Mouse (Mus musculus) lung, postnatal 0 days (tissue): ENCODE results near the gene Ndufs7. TPM values are rescaled to one million over a fixed set of nuclear protein-coding genes. Genes with fewer than 3 reads are reported as not detected.
A peak's percentile ranks its signal among the peaks of the same experiment; 100 is the strongest.

Experiments
- ATAC-seq: fragments of 200-750 bp; cut with Nextera tagmentation; 2 replicates; pipeline ENCODE4 v1.8.0; 2017; ENCODE audit warnings: moderate library complexity
- DNase-seq: peaks from one replicate; pipeline ENCODE4 v3.0.0-alpha.2; 2016; ENCODE audit warnings: low spot score
- H3K27ac ChIP-seq: fragments of 300-500 bp; sonication (generic); 2 replicates; pipeline ENCODE4 v1.5.1; 2014; ENCODE audit warnings: antibody characterized with exemption, mild to moderate bottlenecking, low read length, mixed read lengths
- H3K27me3 ChIP-seq: fragments of 300-500 bp; sonication (generic); replicated peaks from 2 replicates; pipeline ENCODE4 v1.6.1; 2014; ENCODE audit warnings: low read length, mixed read lengths; ENCODE audit not compliant: insufficient read depth
- H3K36me3 ChIP-seq: fragments of 300-500 bp; sonication (generic); 2 replicates; pipeline ENCODE4 v1.6.1; 2014; ENCODE audit warnings: low read length, mixed read lengths; ENCODE audit not compliant: insufficient read depth
- H3K4me1 ChIP-seq: fragments of 300-500 bp; sonication (generic); 2 replicates; pipeline ENCODE4 v1.6.1; 2014; ENCODE audit warnings: antibody characterized with exemption, low read depth, low read length, mixed read lengths; ENCODE audit not compliant: insufficient read depth
- H3K4me2 ChIP-seq: fragments of 300-500 bp; sonication (generic); replicated peaks from 2 replicates; pipeline ENCODE4 v1.6.1; 2014; ENCODE audit warnings: low read depth, mild to moderate bottlenecking, low read length, moderate library complexity, mixed read lengths
- H3K4me3 ChIP-seq: fragments of 300-500 bp; sonication (generic); 2 replicates; pipeline ENCODE4 v1.5.1; 2014; ENCODE audit warnings: low read depth, low read length
- H3K9ac ChIP-seq: fragments of 300-500 bp; sonication (generic); replicated peaks from 2 replicates; pipeline ENCODE4 v1.6.1; 2014; ENCODE audit warnings: low read depth, mild to moderate bottlenecking
- H3K9me3 ChIP-seq: fragments of 300-500 bp; sonication (generic); 2 replicates; pipeline ENCODE4 v1.6.1; 2016; ENCODE audit warnings: low read length, mixed read lengths
- CTCF ChIP-seq: IDR thresholded peaks from 2 replicates; pipeline ENCODE4 v1.5.1; 2016; ENCODE audit warnings: antibody characterized with exemption, mild to moderate bottlenecking
- EP300 ChIP-seq: IDR thresholded peaks from 2 replicates; pipeline ENCODE4 v1.6.1; 2016; ENCODE audit warnings: antibody characterized with exemption, mild to moderate bottlenecking, control low read depth
- WGBS: fragments of 180-500 bp; shearing (Covaris S2); extraction: QIAGEN DNeasy Blood & Tissue Kit; methylation state at CpG from one replicate; pipeline ENCODE4 v1.1.7; 2014; 5-methylcytosine and 5-hydroxymethylcytosine counted together
- polyA plus RNA-seq: library from polyadenylated mRNA; unstranded; fragments of >200 nt; fragmentation: Nextera tagmentation; extraction: Ambion mirVana; gene quantifications from 2 replicates; pipeline ENCODE4 v1.2.1, GENCODE M21; 2015

Gene Ndufs7
- polyA plus RNA-seq, 1 experiment from 2014 or later, result 327 TPM

DNA sequence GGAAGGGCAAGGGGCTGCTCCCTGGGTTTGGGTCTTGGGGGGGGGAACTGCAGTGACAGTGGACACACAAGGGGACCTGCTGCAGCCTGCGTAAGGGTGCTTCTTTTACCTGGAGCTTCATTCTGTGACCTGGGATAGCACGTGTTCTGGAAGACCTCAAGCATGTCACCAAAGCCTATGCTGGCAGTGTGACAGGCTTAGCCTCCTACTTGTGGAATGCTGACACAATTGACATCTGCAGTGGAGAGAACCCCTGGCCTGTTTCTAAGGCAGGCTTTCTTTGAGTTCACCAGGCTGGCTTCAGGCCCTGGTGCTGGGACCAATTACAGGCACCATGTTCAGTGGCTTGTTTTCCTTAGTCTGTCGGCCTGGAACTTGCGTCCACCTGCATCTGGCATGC lies 45.4 kb downstream of the Ndufs7 start:
- 74% methylated on average over 4 of the region's 4 CpGs for WGBS
- DNase-seq, result peak; percentile 4
- ATAC-seq, result no peak
- TF ChIP-seq CTCF (no peak), EP300 (no peak)
- no peak overlapping the region for H3K9ac ChIP-seq
- no peak overlapping the region for H3K4me2 ChIP-seq
- peaks cover 9% of the 10 kb centered on the region; the same call in 1 of the 2 replicates for H3K4me1 ChIP-seq
- H3K4me3 ChIP-seq, result no peak overlapping the region
- no peak overlapping the region for H3K27ac ChIP-seq
- H3K9me3 ChIP-seq, result no peaks in the 10 kb centered on the region
- H3K36me3 ChIP-seq, result peaks cover 7% of the 10 kb centered on the region; the same call in 1 of the 2 replicates
- H3K27me3 ChIP-seq, result peaks cover 16% of the 10 kb centered on the region

DNA sequence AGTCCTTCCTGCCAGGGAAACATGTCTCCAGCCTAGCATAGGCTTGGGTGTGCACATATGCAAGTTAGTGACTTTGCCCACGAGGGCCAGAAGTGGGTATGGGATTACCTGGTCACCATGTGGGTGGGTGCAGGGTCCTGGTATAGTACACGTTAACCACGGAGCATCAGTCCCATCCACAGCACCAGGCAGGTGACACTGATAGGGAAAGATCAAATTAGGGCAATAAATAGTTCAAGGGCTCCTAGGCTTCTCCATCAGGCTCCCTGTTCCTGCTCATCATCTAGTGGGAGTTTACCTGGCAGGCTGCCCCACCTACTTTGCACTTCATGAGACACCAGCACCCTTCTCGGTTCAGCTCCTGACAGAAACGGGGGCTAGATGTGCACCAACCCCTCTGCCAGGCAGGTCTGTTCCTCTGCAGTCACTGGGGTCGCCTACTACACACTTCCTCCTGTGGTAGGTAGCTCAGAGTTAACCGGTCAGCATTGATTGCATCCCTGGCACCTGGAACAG lies 45.9 kb downstream of the Ndufs7 start:
- H3K4me3 ChIP-seq, result no peak overlapping the region
- no peak overlapping the region for H3K9ac ChIP-seq
- ATAC-seq, result no peak
- H3K27me3 ChIP-seq, result peaks cover 22% of the 10 kb centered on the region
- H3K4me1 ChIP-seq, result peaks cover 9% of the 10 kb centered on the region; the same call in 1 of the 2 replicates
- no peaks in the 10 kb centered on the region for H3K9me3 ChIP-seq
- peaks cover 7% of the 10 kb centered on the region; the same call in 1 of the 2 replicates for H3K36me3 ChIP-seq
- H3K4me2 ChIP-seq, result no peak overlapping the region
- no peak for DNase-seq
- no peak for TF ChIP-seq EP300
- TF ChIP-seq CTCF, result no peak
- no peak overlapping the region for H3K27ac ChIP-seq
- 44% methylated on average over 7 of the region's 7 CpGs for WGBS

DNA sequence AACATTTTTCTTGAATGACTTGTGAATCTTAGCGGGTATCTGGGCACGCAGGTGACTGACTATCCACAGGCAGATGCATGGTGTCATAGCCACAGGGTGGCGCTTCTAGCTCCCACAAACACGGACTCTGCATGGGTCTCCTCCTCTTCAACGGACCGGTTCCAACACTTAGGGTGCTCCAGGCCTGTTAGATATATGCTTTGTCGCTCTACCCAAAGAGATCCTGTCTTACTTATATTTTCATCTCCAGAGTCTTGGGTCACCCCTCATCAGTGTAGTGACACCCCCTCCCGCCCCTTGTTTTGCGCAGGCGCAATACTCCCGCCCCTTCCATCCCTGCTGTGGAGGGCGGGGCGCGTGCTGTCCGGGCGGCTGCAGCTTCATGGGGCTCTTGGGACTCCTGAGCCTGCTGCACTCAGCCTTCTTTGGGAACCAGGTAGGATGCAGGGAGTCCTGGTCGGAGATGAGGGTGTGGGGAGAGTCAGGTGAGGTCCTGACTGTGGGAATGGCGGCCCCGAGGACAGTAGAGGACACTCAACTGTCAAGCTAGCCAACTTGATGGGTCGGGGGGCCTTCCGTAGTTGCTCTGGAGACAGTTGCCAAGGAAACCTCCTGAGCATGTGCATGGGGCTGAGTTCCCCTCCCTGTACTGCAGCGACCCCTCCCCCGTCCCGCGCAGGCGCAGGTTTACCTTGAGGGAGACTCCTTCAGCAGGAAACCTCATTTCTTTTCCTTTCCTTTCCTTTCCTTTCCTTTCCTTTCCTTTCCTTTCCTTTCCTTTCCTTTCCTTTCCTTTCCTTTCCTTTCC lies 46.9 kb downstream of the Ndufs7 start, which contains the start of gene Apc2:
Gene Apc2, plus strand, starts transcription at position 360 of the 808 bp plus-strand sequence.
- ATAC-seq, result peak; percentile 47
- H3K4me3 ChIP-seq, result peak within 1 kb of the TSS; percentile 31; the same call in 1 of the 2 replicates
- no peak within 1 kb of the TSS for H3K9ac ChIP-seq
- H3K27ac ChIP-seq, result no peak within 1 kb of the TSS
- TF ChIP-seq EP300, result no peak
- TF ChIP-seq CTCF, result peak; percentile 80
- 3% methylated on average over 26 of the region's 26 CpGs for WGBS
- H3K4me2 ChIP-seq, result peak within 1 kb of the TSS; percentile 61
- H3K4me1 ChIP-seq, result peaks cover 9% of the 10 kb centered on the region; the same call in 1 of the 2 replicates
- H3K27me3 ChIP-seq, result peaks cover 28% of the 10 kb centered on the region
- peak; percentile 85 for DNase-seq
- H3K9me3 ChIP-seq, result no peaks in the 10 kb centered on the region
- H3K36me3 ChIP-seq, result peaks cover 7% of the 10 kb centered on the region; the same call in 1 of the 2 replicates

DNA sequence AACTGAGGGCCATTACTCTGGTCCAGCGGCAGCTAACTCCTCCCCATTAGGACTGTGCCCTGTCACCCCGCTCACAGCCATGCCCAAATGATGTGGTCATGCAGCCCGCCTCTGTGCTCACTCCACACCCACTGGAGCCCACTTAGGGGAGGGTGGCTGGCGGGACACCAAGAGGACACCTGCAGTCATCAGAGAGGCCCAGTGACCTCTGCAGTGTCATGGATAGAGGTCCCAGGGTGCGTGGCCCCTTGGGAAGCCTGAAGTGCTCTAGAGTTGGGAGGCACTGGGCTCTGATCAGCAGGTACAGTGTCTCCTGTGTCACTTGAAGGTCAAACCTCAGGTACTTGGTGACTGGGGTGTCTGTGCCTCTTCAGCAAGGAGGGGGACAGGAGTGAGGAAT lies 47.9 kb downstream of the Ndufs7 start:
- no peak overlapping the region for H3K4me3 ChIP-seq
- peaks cover 28% of the 10 kb centered on the region for H3K27me3 ChIP-seq
- no peak overlapping the region for H3K4me2 ChIP-seq
- ATAC-seq (no peak), DNase-seq (peak; percentile 3)
- H3K4me1 ChIP-seq, result peaks cover 10% of the 10 kb centered on the region; the same call in 1 of the 2 replicates
- no peaks in the 10 kb centered on the region for H3K9me3 ChIP-seq
- TF ChIP-seq CTCF, result no peak
- TF ChIP-seq EP300, result no peak
- 79% methylated on average over 5 of the region's 5 CpGs for WGBS
- no peak overlapping the region for H3K27ac ChIP-seq
- H3K36me3 ChIP-seq, result peaks cover 7% of the 10 kb centered on the region; the same call in 1 of the 2 replicates
- no peak overlapping the region for H3K9ac ChIP-seq

DNA sequence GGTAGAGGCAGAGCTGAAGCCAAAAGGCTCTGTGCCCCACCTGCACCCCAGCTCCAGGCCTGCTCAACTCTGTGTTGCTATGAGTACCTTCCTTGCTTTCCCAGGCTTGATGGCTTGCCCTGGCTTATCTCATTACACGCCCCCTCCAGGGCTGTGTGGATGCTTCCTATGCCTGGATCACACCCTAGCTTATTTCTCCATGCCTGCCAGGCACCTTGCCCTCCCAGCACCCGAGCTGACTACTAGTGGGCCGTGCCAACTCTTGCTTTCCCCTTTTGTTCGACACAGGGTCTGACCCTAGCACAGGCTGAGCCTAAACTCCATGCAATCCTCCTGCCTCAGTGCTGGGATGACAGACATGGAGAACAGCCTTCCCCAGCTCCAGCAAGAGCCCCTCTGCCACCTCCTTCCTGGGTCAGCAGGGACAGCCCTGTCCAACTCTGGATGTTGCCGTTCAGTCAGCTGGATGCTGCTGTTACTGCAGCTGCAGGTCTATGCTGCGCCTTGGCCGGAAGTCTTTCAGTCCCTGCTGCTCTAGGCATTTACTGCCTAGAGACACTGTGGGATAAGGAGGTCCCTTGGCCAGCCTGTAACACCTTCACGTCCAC lies 48.7 kb downstream of the Ndufs7 start:
- Histone ChIP-seq H3K4me1 (peaks cover 14% of the 10 kb centered on the region; the same call in 1 of the 2 replicates), H3K9ac (no peak overlapping the region), H3K36me3 (peaks cover 7% of the 10 kb centered on the region; the same call in 1 of the 2 replicates), H3K9me3 (no peaks in the 10 kb centered on the region), H3K4me3 (no peak overlapping the region), H3K27ac (no peak overlapping the region), H3K4me2 (no peak overlapping the region), H3K27me3 (peaks cover 33% of the 10 kb centered on the region)
- no peak for ATAC-seq
- no peak for DNase-seq
- WGBS, result 56% methylated on average over 8 of the region's 8 CpGs
- TF ChIP-seq CTCF (no peak), EP300 (no peak)
